Mouse (Mus musculus) ES-E14 (cell line): ENCODE measurements around the gene Rpl13. TPM values are rescaled to one million over a fixed set of nuclear protein-coding genes. Genes with fewer than 3 reads are reported as not detected.

Experiments used
- DNase-seq: peaks from one replicate; pipeline ENCODE4 v3.0.0-alpha.2; 2013; ENCODE audit warnings: low read depth, low spot score
- H3K27ac ChIP-seq: 2 replicates; pipeline ENCODE4 v1.5.1; 2012; ENCODE audit warnings: low read depth, mild to moderate bottlenecking, low read length, moderate library complexity, mixed read lengths; ENCODE audit not compliant: poor library complexity, insufficient read depth, severe bottlenecking
- H3K36me3 ChIP-seq: 2 replicates; pipeline ENCODE4 v1.6.1; 2012; ENCODE audit warnings: mild to moderate bottlenecking, low read length, moderate library complexity, mixed read lengths; ENCODE audit not compliant: control insufficient read depth, poor library complexity, insufficient read depth, severe bottlenecking
- H3K4me1 ChIP-seq, 2 experiments: fragments of 150-350 bp in 1 of 2; sonication (generic) in 1 of 2; 2 replicates each; pipeline ENCODE4 v1.6.1; 2012; ENCODE audit warnings: low read length in 2 of 2, mild to moderate bottlenecking in 1 of 2, mixed read lengths in 1 of 2; ENCODE audit not compliant: control insufficient read depth in 2 of 2, insufficient read depth in 2 of 2, poor library complexity in 1 of 2
- H3K4me3 ChIP-seq, 2 experiments: fragments of 150-350 bp in 1 of 2; sonication (generic) in 1 of 2; 2 replicates each; pipeline ENCODE4 v1.5.1; 2012; ENCODE audit warnings: low read length in 2 of 2, low read depth in 1 of 2, mild to moderate bottlenecking in 1 of 2, mixed read lengths in 1 of 2; ENCODE audit not compliant: insufficient read depth in 1 of 2, poor library complexity in 1 of 2, severe bottlenecking in 1 of 2
- H3K9ac ChIP-seq: 2 replicates; pipeline ENCODE4 v1.6.1; 2012; ENCODE audit warnings: low read depth, mild to moderate bottlenecking, low read length, mixed read lengths; ENCODE audit not compliant: poor library complexity, insufficient read depth, severe bottlenecking
- H3K9me3 ChIP-seq: fragments of 150-350 bp; sonication (generic); 2 replicates; pipeline ENCODE4 v1.6.1; 2012; ENCODE audit warnings: low read depth, mild to moderate bottlenecking, low read length; ENCODE audit not compliant: control insufficient read depth, insufficient read depth
- CHD2 ChIP-seq: IDR thresholded peaks from 2 replicates; pipeline ENCODE4 v1.6.1; 2014; ENCODE audit warnings: mild to moderate bottlenecking, low read depth, low read length, inconsistent platforms
- HCFC1 ChIP-seq: IDR thresholded peaks from 2 replicates; pipeline ENCODE4 v1.6.1; 2012; ENCODE audit warnings: low read length, inconsistent platforms, borderline replicate concordance; ENCODE audit not compliant: insufficient read depth
- MAFK ChIP-seq: IDR thresholded peaks from 2 replicates; pipeline ENCODE4 v1.6.1; 2014; ENCODE audit warnings: mild to moderate bottlenecking, low read depth, low read length, inconsistent platforms; ENCODE audit not compliant: insufficient read depth
- ZC3H11A ChIP-seq: IDR thresholded peaks from 2 replicates; pipeline ENCODE4 v1.6.1; 2012; ENCODE audit warnings: low read depth, mild to moderate bottlenecking, inconsistent platforms, low read length, borderline replicate concordance
- ZNF384 ChIP-seq: IDR thresholded peaks from 2 replicates; pipeline ENCODE4 v1.6.1; 2012; ENCODE audit warnings: low read depth, low read length, inconsistent platforms
- in situ Hi-C, 2 experiments: fragments of 600-800 bp; cut with MboI; formaldehyde crosslinking; loops; one replicate each; pipeline ENCODE4 v1.15.1; 2025; ENCODE audit warnings: low sequenced_read_pairs in 2 of 2, inconsistent platforms in 1 of 2; ENCODE audit not compliant: unreplicated experiment in 2 of 2
- total RNA-seq: library from RNA; depleted of rRNA; stranded (reverse); fragments of 300-350 nt; gene quantifications from 2 replicates; pipeline ENCODE4 v1.2.3, GENCODE M21; 2012; rRNA removed

Gene Rpl13
- total RNA-seq, 1 experiment, result 2,912 TPM

DNA sequence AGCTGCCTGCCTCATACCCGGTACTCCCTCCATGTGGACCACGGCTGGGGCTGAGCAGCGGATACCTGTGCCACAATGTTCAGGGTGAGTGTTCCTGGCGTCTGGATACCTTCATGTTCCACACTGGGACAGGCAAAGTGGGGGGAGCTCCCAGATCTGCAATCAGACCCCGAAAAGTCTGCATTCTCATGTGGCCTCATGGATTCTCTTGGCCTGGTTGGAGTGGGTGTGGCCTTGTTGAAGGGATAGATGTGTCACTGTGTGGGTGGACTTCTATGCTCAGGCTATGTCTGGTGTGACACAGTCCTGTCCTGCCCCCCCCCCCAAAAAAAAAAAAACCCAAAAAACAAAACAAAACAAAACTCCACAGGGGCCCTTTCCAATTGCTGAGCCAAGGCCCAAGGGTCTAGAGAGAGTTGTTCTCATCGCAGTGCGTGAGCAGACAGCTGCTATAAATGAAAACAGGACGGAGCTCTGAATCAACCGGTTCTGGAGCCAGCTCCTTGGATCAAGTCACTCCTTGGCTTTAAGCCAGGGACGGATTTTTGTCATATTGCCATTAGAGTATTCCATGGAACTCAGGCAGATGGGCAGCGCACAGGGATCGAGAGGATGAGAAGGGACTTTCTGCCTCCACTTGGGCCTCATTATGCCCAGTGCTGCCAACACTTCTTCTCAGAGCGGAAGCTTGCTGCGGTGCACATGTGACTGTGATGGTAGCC, 39.8 kb downstream of the Rpl13 start:
- TF ChIP-seq ZC3H11A (no peak), HCFC1 (no peak), CHD2 (no peak), ZNF384 (no peak), MAFK (no peak)
- Histone ChIP-seq H3K27ac (no peak overlapping the region), H3K36me3 (no peaks in the 10 kb centered on the region), H3K4me3 (no peak overlapping the region), H3K9me3 (peaks cover 2% of the 10 kb centered on the region; the same call in 1 of the 2 replicates), H3K9ac (no peak overlapping the region), H3K4me1 (no peaks in the 10 kb centered on the region)
- in situ Hi-C loops, result no loop called here
- no peak for DNase-seq

DNA sequence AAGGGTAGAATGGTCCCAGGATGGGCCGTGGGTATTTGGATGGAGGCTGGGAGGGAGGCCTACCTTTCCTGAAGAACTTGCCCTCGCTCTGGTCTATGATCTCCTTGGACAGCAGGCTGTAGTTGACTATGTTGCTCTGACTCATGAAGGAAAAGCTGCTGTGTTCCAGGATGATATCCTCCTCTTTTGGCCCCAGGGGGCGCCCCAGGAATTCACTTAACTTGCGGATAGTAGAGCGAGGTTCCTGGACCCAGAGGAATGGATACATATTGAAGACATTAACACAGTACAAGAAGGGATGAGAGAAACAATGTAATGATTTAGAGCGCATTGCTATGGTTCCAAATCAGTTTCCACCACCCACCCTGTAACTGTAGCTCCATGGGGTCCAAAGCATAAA, 43.1 kb downstream of the Rpl13 start:
- peaks cover 2% of the 10 kb centered on the region; the same call in 1 of the 2 replicates for H3K9me3 ChIP-seq
- H3K4me1 ChIP-seq, result peaks cover 0 to 7% of the 10 kb centered on the region in 2 experiments; a peak in 1 of 4 replicates
- DNase-seq, result no peak
- H3K9ac ChIP-seq, result no peak overlapping the region
- H3K4me3 ChIP-seq, result no peak overlapping the region
- TF ChIP-seq ZC3H11A (0 out of 2 replicates have a peak, but pooled peaks have one; percentile 4), HCFC1 (no peak), ZNF384 (no peak)
- H3K27ac ChIP-seq, result no peak overlapping the region
- H3K36me3 ChIP-seq, result no peaks in the 10 kb centered on the region
- in situ Hi-C loops, result no loop called here

DNA sequence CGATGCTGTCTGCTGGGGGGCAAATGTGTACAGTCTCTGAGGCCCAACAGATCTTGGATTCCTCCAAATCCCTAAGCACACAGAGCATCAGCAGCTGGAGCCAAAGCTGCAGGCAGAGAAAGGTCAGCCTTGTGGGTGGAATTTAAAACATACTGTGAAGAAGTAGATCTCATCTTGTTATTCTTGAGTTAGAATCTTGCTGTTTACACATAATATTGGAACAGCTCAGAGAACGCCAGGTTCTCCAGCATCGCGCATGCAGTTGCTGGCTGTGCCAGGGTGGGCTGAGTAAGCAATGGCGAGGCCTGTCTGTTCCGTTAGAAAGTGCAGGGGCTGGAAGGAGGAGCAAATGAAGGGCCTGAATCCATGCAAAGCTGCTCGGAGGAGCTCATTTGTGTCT, 44.2 kb downstream of the Rpl13 start:
- Histone ChIP-seq H3K9me3 (no peaks in the 10 kb centered on the region), H3K36me3 (no peaks in the 10 kb centered on the region), H3K9ac (no peak overlapping the region), H3K4me3 (no peak overlapping the region), H3K27ac (no peak overlapping the region), H3K4me1 (peaks cover 0 to 7% of the 10 kb centered on the region in 2 experiments; a peak in 1 of 4 replicates)
- DNase-seq, result no peak
- TF ChIP-seq CHD2 (no peak), ZNF384 (no peak), ZC3H11A (no peak), HCFC1 (no peak), MAFK (no peak)
- in situ Hi-C loops, result no loop called here

DNA sequence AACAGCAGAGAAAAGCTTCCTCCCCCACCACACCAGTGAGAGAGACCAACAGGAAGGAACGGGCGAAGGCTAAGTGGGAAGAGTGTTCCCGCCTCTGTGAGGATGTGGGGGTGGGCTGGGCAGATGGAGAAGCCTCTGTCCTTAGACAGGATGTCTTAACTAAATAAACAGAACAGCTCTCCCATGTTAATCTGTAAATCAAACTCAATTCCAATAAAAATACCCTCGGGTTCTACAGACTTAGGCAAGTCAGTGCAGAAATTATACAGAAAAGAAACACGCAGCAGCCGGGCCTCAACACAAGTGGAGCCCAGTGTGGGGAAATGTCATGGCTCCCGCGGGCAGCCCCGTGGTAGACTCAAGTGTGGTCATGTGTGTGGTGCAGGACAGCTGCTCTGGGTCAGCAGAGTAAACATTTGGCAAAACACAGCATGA, 48.6 kb downstream of the Rpl13 start:
- Histone ChIP-seq H3K4me3 (no peak overlapping the region), H3K9me3 (no peaks in the 10 kb centered on the region), H3K36me3 (no peaks in the 10 kb centered on the region), H3K4me1 (peaks cover 0 to 7% of the 10 kb centered on the region in 2 experiments; a peak in 1 of 4 replicates), H3K27ac (no peak overlapping the region), H3K9ac (no peak overlapping the region)
- in situ Hi-C loops, result no loop called here
- no peak for DNase-seq
- TF ChIP-seq ZC3H11A, result no peak
- no peak for TF ChIP-seq ZNF384
- TF ChIP-seq MAFK, result no peak

Other genes starting within 250 kb of the Rpl13 start
- gene Ankrd11, start 60.1 kb upstream of the Rpl13 start, total RNA-seq, result 155 and 194 TPM in 2 replicates
- 106 and 160 TPM in 2 replicates for gene Spg7, start 39.4 kb upstream of the Rpl13 start, total RNA-seq
- 1.8 and 4.9 TPM in 2 replicates for gene Cpne7, start 15.0 kb downstream of the Rpl13 start, total RNA-seq
- 3.1 and 3.3 TPM in 2 replicates for gene Sult5a1, start 56.0 kb downstream of the Rpl13 start, total RNA-seq
- not detected in 2 replicates for gene Dpep1, start 83.9 kb downstream of the Rpl13 start, total RNA-seq
- gene Chmp1a, start 110.4 kb downstream of the Rpl13 start, total RNA-seq, result 68.8 and 86.0 TPM in 2 replicates
- 1.2 and 1.4 TPM in 2 replicates for gene Spata33, start 110.5 kb downstream of the Rpl13 start, total RNA-seq
- 42.7 and 58.9 TPM in 2 replicates for gene Cdk10, start 122.5 kb downstream of the Rpl13 start, total RNA-seq
- 1.2 and 1.7 TPM in 2 replicates for gene Spata2l, start 133.9 kb downstream of the Rpl13 start, total RNA-seq
- 14.8 and 19.1 TPM in 2 replicates for gene Zfp276, start 151.8 kb downstream of the Rpl13 start, total RNA-seq
- 10.8 and 15.4 TPM in 2 replicates for gene Vps9d1, start 152.0 kb downstream of the Rpl13 start, total RNA-seq
- gene Fanca, start 216.2 kb downstream of the Rpl13 start, total RNA-seq, result 31.7 and 52.6 TPM in 2 replicates
- gene Spire2, start 230.4 kb downstream of the Rpl13 start, total RNA-seq, result 8.8 and 13.6 TPM in 2 replicates